Mouse (Mus musculus): ENCODE data around the gene Sox15.
A peak's percentile ranks its signal among the peaks of the same experiment; 100 is the strongest.

DNA sequence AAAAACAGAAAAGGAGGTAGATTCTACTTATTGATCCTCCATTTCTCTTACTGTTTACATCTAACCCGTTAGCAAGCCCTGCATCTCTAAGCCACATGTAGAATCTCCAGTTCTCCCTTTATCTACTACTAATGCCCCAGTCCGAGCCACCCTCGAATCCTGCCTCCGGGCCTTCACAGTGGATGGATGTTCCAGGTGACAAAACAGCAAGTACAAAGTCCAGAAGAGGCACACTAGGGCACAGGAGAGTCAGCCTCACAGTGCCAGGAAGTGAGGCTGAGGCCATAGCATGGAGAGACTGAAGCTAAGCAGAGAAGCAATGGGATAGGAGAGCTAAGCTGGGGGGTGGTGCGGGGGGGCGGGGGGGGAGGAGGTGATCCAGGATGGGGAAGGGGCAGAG lies 37.7 kb downstream of the Sox15 start:
- TF ChIP-seq CTCF (IDR thresholded peaks at IDR 0.05; ENCODE audit: low read depth) (no peak), EP300 (IDR thresholded peaks at IDR 0.05; ENCODE audit: low read depth) (peak; percentile 6; the same call in 1 of the 2 replicates)
